Mouse (Mus musculus): Measurements from ENCODE around the gene Tnfaip3. TPM values are rescaled to one million over a fixed set of nuclear protein-coding genes. Genes with fewer than 3 reads are reported as not detected.

The Tnfaip3 gene
- 1 to 10 TPM; 3.6 to 5.4 (median 4.2) TPM for total RNA-seq (2022)

- DNase-seq (ENCODE audit: low spot score in 2 of 2): peak; percentile 90 to 97
Observed at GRCm38 (mm10) chr10:19015257-19015862, at the start of gene Tnfaip3. Gene Tnfaip3 (minus strand): TSS chr10:19015657.

- no peak for DNase-seq (ENCODE audit: low spot score in 2 of 2)
Observed at GRCm38 (mm10) chr10:19064651-19065601, 49.5 kb upstream of the Tnfaip3 start.

- DNase-seq (ENCODE audit: low spot score in 2 of 2): no peak
Observed at GRCm38 (mm10) chr10:19063670-19064069, 48.2 kb upstream of the Tnfaip3 start.

GRCm38 (mm10) chr10:19063208-19063607, 47.8 kb upstream of the Tnfaip3 start:
- no peak for DNase-seq (ENCODE audit: low spot score in 2 of 2)

- DNase-seq (ENCODE audit: low spot score in 2 of 2): peak in 1 of 2 experiments; percentile 19
Observed at GRCm38 (mm10) chr10:19062098-19062905, 46.8 kb upstream of the Tnfaip3 start.

- no peak for DNase-seq (ENCODE audit: low spot score in 2 of 2)
Observed at GRCm38 (mm10) chr10:19061201-19061600, 45.7 kb upstream of the Tnfaip3 start.

GRCm38 (mm10) chr10:19053524-19053923, 38.1 kb upstream of the Tnfaip3 start:
- no peak for DNase-seq (ENCODE audit: low spot score in 2 of 2)

- DNase-seq (ENCODE audit: low spot score in 2 of 2): no peak
Observed at GRCm38 (mm10) chr10:19045986-19046385, 30.5 kb upstream of the Tnfaip3 start.

GRCm38 (mm10) chr10:19044765-19045516, 29.5 kb upstream of the Tnfaip3 start:
- no peak for DNase-seq (ENCODE audit: low spot score in 2 of 2)

- no peak for DNase-seq (ENCODE audit: low spot score in 2 of 2)
Observed at GRCm38 (mm10) chr10:19043529-19044262, 28.2 kb upstream of the Tnfaip3 start.

GRCm38 (mm10) chr10:19040147-19040546, 24.7 kb upstream of the Tnfaip3 start:
- no peak for DNase-seq (ENCODE audit: low spot score in 2 of 2)

- no peak for DNase-seq (ENCODE audit: low spot score in 2 of 2)
Observed at GRCm38 (mm10) chr10:19034764-19035163, 19.3 kb upstream of the Tnfaip3 start.

GRCm38 (mm10) chr10:19033696-19034095, 18.2 kb upstream of the Tnfaip3 start:
- DNase-seq (ENCODE audit: low spot score in 2 of 2): no peak

- no peak for DNase-seq (ENCODE audit: low spot score in 2 of 2)
Observed at GRCm38 (mm10) chr10:19031875-19032274, 16.4 kb upstream of the Tnfaip3 start.

- DNase-seq (ENCODE audit: low spot score in 2 of 2): no peak
Observed at GRCm38 (mm10) chr10:19030628-19031027, 15.2 kb upstream of the Tnfaip3 start.

GRCm38 (mm10) chr10:19026710-19027109, 11.3 kb upstream of the Tnfaip3 start:
- DNase-seq (ENCODE audit: low spot score in 2 of 2): no peak

GRCm38 (mm10) chr10:19024353-19024752, 8.9 kb upstream of the Tnfaip3 start:
- no peak for DNase-seq (ENCODE audit: low spot score in 2 of 2)

GRCm38 (mm10) chr10:19023622-19024326, 8.3 kb upstream of the Tnfaip3 start:
- no peak for DNase-seq (ENCODE audit: low spot score in 2 of 2)

- no peak for DNase-seq (ENCODE audit: low spot score in 2 of 2)
Observed at GRCm38 (mm10) chr10:19022272-19022671, 6.8 kb upstream of the Tnfaip3 start.
